Mouse (Mus musculus) CH12.LX (cell line): ENCODE measurements around the gene Ddx31. TPM values are rescaled to one million over a fixed set of nuclear protein-coding genes. Genes with fewer than 3 reads are reported as not detected.

ENCODE experiments used
- DNase-seq: peaks from one replicate; pipeline ENCODE4 v3.0.0-alpha.2; 2013; ENCODE audit errors: extremely low read depth
- H3K27ac ChIP-seq: 2 replicates; pipeline ENCODE4 v1.5.1; 2012; ENCODE audit warnings: low read depth, mild to moderate bottlenecking, control low read depth, moderate library complexity; ENCODE audit not compliant: insufficient read depth
- H3K27me3 ChIP-seq: replicated peaks from 2 replicates; pipeline ENCODE3; 2012; ENCODE audit warnings: inconsistent platforms
- H3K36me3 ChIP-seq, 2 experiments: replicated peaks in 1 of 2; 2 replicates each; pipeline versions ENCODE3 to v1.6.1; 2012; ENCODE audit warnings: inconsistent platforms in 1 of 2, low read length in 1 of 2, mild to moderate bottlenecking in 1 of 2, mixed read lengths in 1 of 2, moderate library complexity in 1 of 2; ENCODE audit not compliant: control insufficient read depth in 1 of 2, insufficient read depth in 1 of 2
- H3K4me1 ChIP-seq, 2 experiments: 2 replicates each; pipeline ENCODE4 v1.6.1; 2012; ENCODE audit warnings: inconsistent platforms in 1 of 2, moderate library complexity in 1 of 2; ENCODE audit not compliant: insufficient read depth in 2 of 2, control insufficient read depth in 1 of 2
- H3K4me2 ChIP-seq: 2 replicates; pipeline ENCODE4 v1.6.1; 2012; ENCODE audit warnings: low read depth, mild to moderate bottlenecking, control low read depth; ENCODE audit not compliant: poor library complexity, insufficient read depth, severe bottlenecking
- H3K4me3 ChIP-seq, 3 experiments: fragments of 150-350 bp in 1 of 3; sonication (generic) in 1 of 3; replicated peaks in 1 of 3; 2 replicates each; pipeline versions ENCODE3 to v1.5.1; 2011 to 2012; ENCODE audit warnings: low read depth in 2 of 3, low read length in 2 of 3, mild to moderate bottlenecking in 2 of 3, moderate library complexity in 2 of 3, control low read depth in 1 of 3, improper control_type of control experiment in 1 of 3, inconsistent platforms in 1 of 3, mixed read lengths in 1 of 3; ENCODE audit not compliant: poor library complexity in 1 of 3
- H3K79me2 ChIP-seq: replicated peaks from 2 replicates; pipeline ENCODE4 v1.6.1; 2012; ENCODE audit warnings: mild to moderate bottlenecking, moderate library complexity; ENCODE audit not compliant: control insufficient read depth, poor library complexity, insufficient read depth, severe bottlenecking; ENCODE audit errors: extremely low read depth
- H3K9ac ChIP-seq: 2 replicates; pipeline ENCODE4 v1.6.1; 2012; ENCODE audit warnings: low read depth, mild to moderate bottlenecking, control low read depth, moderate library complexity; ENCODE audit not compliant: insufficient read depth
- H3K9me3 ChIP-seq: replicated peaks from 2 replicates; pipeline ENCODE3; 2012; ENCODE audit warnings: low read length, inconsistent platforms, mixed read lengths
- CHD2 ChIP-seq: IDR thresholded peaks from 2 replicates; pipeline ENCODE4 v1.6.1; 2011; ENCODE audit warnings: low read length, improper control_type of control experiment
- CTCF ChIP-seq, 2 experiments: IDR thresholded peaks in 1 of 2; conservative IDR thresholded peaks in 1 of 2; 2 replicates each; pipeline ENCODE4 v1.5.1; 2011 to 2012; ENCODE audit warnings: low read depth in 2 of 2, low read length in 2 of 2, improper control_type of control experiment in 1 of 2, inconsistent platforms in 1 of 2, mild to moderate bottlenecking in 1 of 2, moderate library complexity in 1 of 2
- E2F4 ChIP-seq: IDR thresholded peaks from 2 replicates; pipeline ENCODE4 v1.6.1; 2011; ENCODE audit warnings: low read depth, low read length, improper control_type of control experiment; ENCODE audit not compliant: insufficient replicate concordance
- ELF1 ChIP-seq: IDR thresholded peaks from 2 replicates; pipeline ENCODE4 v1.6.1; 2014; ENCODE audit warnings: low read depth, mild to moderate bottlenecking, inconsistent platforms, low read length, improper control_type of control experiment
- GABPA ChIP-seq: IDR thresholded peaks from 2 replicates; pipeline ENCODE4 v1.6.1; 2012; ENCODE audit warnings: low read depth, low read length, improper control_type of control experiment, inconsistent platforms; ENCODE audit not compliant: insufficient replicate concordance
- IRF4 ChIP-seq: IDR thresholded peaks from 2 replicates; pipeline ENCODE4 v1.6.1; 2014; ENCODE audit warnings: low read depth, mild to moderate bottlenecking, inconsistent platforms, low read length, improper control_type of control experiment
- JUN ChIP-seq: IDR thresholded peaks from 2 replicates; pipeline ENCODE4 v1.6.1; 2011; ENCODE audit warnings: low read depth, mild to moderate bottlenecking, low read length, improper control_type of control experiment, moderate library complexity; ENCODE audit not compliant: insufficient read depth
- JUND ChIP-seq: conservative IDR thresholded peaks from 2 replicates; pipeline ENCODE4 v1.6.1; 2011; ENCODE audit warnings: low read depth, low read length, improper control_type of control experiment
- KAT2A ChIP-seq: IDR thresholded peaks from 2 replicates; pipeline ENCODE4 v1.6.1; 2012; ENCODE audit warnings: low read length, improper control_type of control experiment, inconsistent platforms; ENCODE audit not compliant: insufficient replicate concordance
- MAFK ChIP-seq: IDR thresholded peaks from 2 replicates; pipeline ENCODE4 v1.6.1; 2011; ENCODE audit warnings: low read length, improper control_type of control experiment; ENCODE audit not compliant: insufficient replicate concordance
- MAX ChIP-seq: IDR thresholded peaks from 2 replicates; pipeline ENCODE4 v1.6.1; 2011; ENCODE audit warnings: low read length, improper control_type of control experiment
- MEF2A ChIP-seq: IDR thresholded peaks from 2 replicates; pipeline ENCODE4 v1.6.1; 2014; ENCODE audit warnings: low read depth, mild to moderate bottlenecking, inconsistent platforms, low read length, improper control_type of control experiment, borderline replicate concordance
- MXI1 ChIP-seq: IDR thresholded peaks from 2 replicates; pipeline ENCODE4 v1.6.1; 2011; ENCODE audit warnings: mild to moderate bottlenecking, low read depth, low read length, improper control_type of control experiment
- MYC ChIP-seq: IDR thresholded peaks from 2 replicates; pipeline ENCODE4 v1.6.1; 2011; ENCODE audit warnings: low read depth, mild to moderate bottlenecking, improper control_type of control experiment, low read length
- NELFE ChIP-seq: IDR thresholded peaks from 2 replicates; pipeline ENCODE4 v1.6.1; 2011; ENCODE audit warnings: low read depth, low read length, improper control_type of control experiment
- NRF1 ChIP-seq: IDR thresholded peaks from 2 replicates; pipeline ENCODE4 v1.6.1; 2014; ENCODE audit warnings: low read depth, mild to moderate bottlenecking, inconsistent platforms, low read length, improper control_type of control experiment, moderate library complexity
- PAX5 ChIP-seq: IDR thresholded peaks from 2 replicates; pipeline ENCODE4 v1.6.1; 2012; ENCODE audit warnings: low read length, inconsistent platforms, mixed read lengths
- POLR2AphosphoS2 ChIP-seq: IDR thresholded peaks from 2 replicates; pipeline ENCODE4 v1.6.1; 2011; ENCODE audit warnings: low read depth, low read length, improper control_type of control experiment
- SIN3A ChIP-seq: IDR thresholded peaks from 2 replicates; pipeline ENCODE4 v1.6.1; 2012; ENCODE audit warnings: low read length, improper control_type of control experiment, inconsistent platforms
- TCF12 ChIP-seq: IDR thresholded peaks from 2 replicates; pipeline ENCODE4 v1.6.1; 2014; ENCODE audit warnings: low read depth, mild to moderate bottlenecking, inconsistent platforms, low read length, improper control_type of control experiment
- UBTF ChIP-seq: IDR thresholded peaks from 2 replicates; pipeline ENCODE4 v1.6.1; 2012; ENCODE audit warnings: low read depth, mild to moderate bottlenecking, inconsistent platforms, low read length, improper control_type of control experiment, moderate library complexity
- USF2 ChIP-seq: conservative IDR thresholded peaks from 2 replicates; pipeline ENCODE4 v1.6.1; 2011; ENCODE audit warnings: low read depth, low read length, improper control_type of control experiment
- ZC3H11A ChIP-seq: IDR thresholded peaks from 2 replicates; pipeline ENCODE4 v1.6.1; 2012; ENCODE audit warnings: low read depth, mild to moderate bottlenecking, inconsistent platforms, low read length, improper control_type of control experiment
- ZNF384 ChIP-seq: IDR thresholded peaks from 2 replicates; pipeline ENCODE4 v1.6.1; 2012; ENCODE audit warnings: low read depth, low read length, improper control_type of control experiment, inconsistent platforms
- dilution Hi-C: fragments of 300-500 bp; cut with MboI; formaldehyde crosslinking; loops from 2 replicates; pipeline ENCODE4 v1.14.3; 2020; ENCODE audit warnings: low sequenced_read_pairs; ENCODE audit not compliant: extremely low pct_unique_long_range_greater_than_20kb, extremely low pct_ligation_motif_present
- in situ Hi-C: fragments of 300-500 bp; cut with MboI; formaldehyde crosslinking; loops from 3 replicates; pipeline ENCODE4 v1.14.3; 2019; ENCODE audit warnings: low sequenced_read_pairs, low pct_ligation_motif_present, low pct_unique_long_range_greater_than_20kb, mixed read lengths
- polyA plus RNA-seq: library from polyadenylated mRNA; unstranded; fragments of >175 nt; gene quantifications from 2 replicates; pipeline ENCODE4 v1.2.1, GENCODE M21; 2012; ENCODE audit warnings: low read depth; ENCODE audit not compliant: insufficient read length
- total RNA-seq, 2 experiments: library from RNA; depleted of rRNA; stranded (reverse); fragments of 300-350 nt in 1 of 2; fragments of >200 nt in 1 of 2; gene quantifications; 2 replicates each; pipeline ENCODE4 v1.2.3; 2012 to 2014

Gene Ddx31
- total and polyA plus RNA-seq, 3 experiments, result 15.9 to 26.8 (median 18.8) TPM

GRCm38 (mm10) chr2:28882826-28883485, 42.8 kb downstream of the Ddx31 start:
- Histone ChIP-seq H3K36me3 (peaks cover 53 to 89% of the 10 kb centered on the region in 2 experiments), H3K9me3 (no peaks in the 10 kb centered on the region), H3K27me3 (no peaks in the 10 kb centered on the region), H3K27ac (no peak overlapping the region), H3K4me3 (no peak overlapping the region), H3K9ac (no peak overlapping the region), H3K4me2 (no peak overlapping the region), H3K4me1 (no peaks in the 10 kb centered on the region), H3K79me2 (no peaks in the 10 kb centered on the region)
- TF ChIP-seq GABPA, result no peak
- TF ChIP-seq NELFE, result no peak
- TF ChIP-seq ELF1, result no peak
- no peak for TF ChIP-seq UBTF
- TF ChIP-seq SIN3A, result no peak
- TF ChIP-seq E2F4, result no peak
- TF ChIP-seq MEF2A, result no peak
- no peak for TF ChIP-seq JUN
- TF ChIP-seq CTCF (conservative IDR thresholded peaks at IDR 0.05 in 1 of 2, IDR thresholded peaks at IDR 0.05 in 1 of 2; ENCODE audit: low read depth in 2 of 2, low read length in 2 of 2), result no peak
- TF ChIP-seq TCF12, result no peak
- TF ChIP-seq IRF4, result no peak
- no peak for TF ChIP-seq NRF1
- TF ChIP-seq JUND, result no peak
- no peak for TF ChIP-seq ZC3H11A
- TF ChIP-seq USF2, result no peak
- TF ChIP-seq KAT2A, result no peak
- TF ChIP-seq MYC, result no peak
- no peak for TF ChIP-seq MAX
- TF ChIP-seq MAFK, result no peak
- no peak for DNase-seq
- in situ Hi-C loops, result no loop called here
- dilution Hi-C loops, result no loop called here

- Histone ChIP-seq H3K4me3 (no peak overlapping the region), H3K79me2 (no peaks in the 10 kb centered on the region), H3K4me2 (no peak overlapping the region), H3K9me3 (no peaks in the 10 kb centered on the region), H3K27me3 (no peaks in the 10 kb centered on the region), H3K4me1 (no peaks in the 10 kb centered on the region), H3K36me3 (peaks cover 62 to 94% of the 10 kb centered on the region in 2 experiments), H3K27ac (no peak overlapping the region), H3K9ac (no peak overlapping the region)
- no peak for DNase-seq
- dilution Hi-C loops, result no loop called here
- TF ChIP-seq ELF1 (no peak), JUN (no peak), CHD2 (no peak), ZNF384 (no peak), TCF12 (no peak), POLR2AphosphoS2 (no peak), GABPA (no peak), CTCF (conservative IDR thresholded peaks at IDR 0.05 in 1 of 2, IDR thresholded peaks at IDR 0.05 in 1 of 2; ENCODE audit: low read depth in 2 of 2, low read length in 2 of 2) (no peak), PAX5 (no peak), SIN3A (no peak), MEF2A (no peak), MXI1 (no peak), ZC3H11A (no peak)
- in situ Hi-C loops, result no loop called here
Measured at GRCm38 (mm10) chr2:28884914-28885313, 44.7 kb downstream of the Ddx31 start.
